Mouse (Mus musculus): ENCODE data around the gene Vps13a. TPM values are rescaled to one million over a fixed set of nuclear protein-coding genes. Genes with fewer than 3 reads are reported as not detected.

Vps13a gene
- total RNA-seq, 2 experiments from 2014 or later, result 24.6 to 27.1 TPM

DNA sequence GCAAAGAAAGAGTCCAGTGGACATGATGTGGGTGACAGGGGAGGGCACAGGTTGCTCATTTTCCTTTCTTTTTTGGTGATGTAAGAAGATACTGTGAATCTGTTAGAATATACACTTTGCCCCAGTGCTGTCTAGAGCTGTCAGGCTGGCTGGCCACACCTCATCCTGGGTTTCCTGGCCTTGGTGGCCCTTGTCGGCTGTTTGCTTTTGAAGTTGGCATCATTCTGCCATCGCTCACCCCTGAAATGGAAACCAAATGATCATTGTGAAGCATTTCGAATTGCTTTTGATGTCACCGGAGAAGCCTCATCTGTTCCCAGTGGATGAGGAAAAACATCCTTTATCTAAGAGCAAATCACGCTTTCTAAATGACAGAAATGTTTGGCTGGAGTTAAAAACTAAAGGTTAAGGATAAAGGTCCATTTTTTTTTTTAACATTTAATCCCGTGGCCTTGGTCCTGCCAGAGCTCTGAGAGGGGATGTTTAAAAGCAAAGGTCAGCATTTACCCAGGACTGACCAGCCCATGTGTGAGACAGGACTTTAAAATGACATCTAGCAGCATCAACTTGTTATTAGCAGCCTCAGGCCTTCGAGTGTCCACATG lies 201.0 kb downstream of the Vps13a start:
- DNase-seq, result no peak

DNA sequence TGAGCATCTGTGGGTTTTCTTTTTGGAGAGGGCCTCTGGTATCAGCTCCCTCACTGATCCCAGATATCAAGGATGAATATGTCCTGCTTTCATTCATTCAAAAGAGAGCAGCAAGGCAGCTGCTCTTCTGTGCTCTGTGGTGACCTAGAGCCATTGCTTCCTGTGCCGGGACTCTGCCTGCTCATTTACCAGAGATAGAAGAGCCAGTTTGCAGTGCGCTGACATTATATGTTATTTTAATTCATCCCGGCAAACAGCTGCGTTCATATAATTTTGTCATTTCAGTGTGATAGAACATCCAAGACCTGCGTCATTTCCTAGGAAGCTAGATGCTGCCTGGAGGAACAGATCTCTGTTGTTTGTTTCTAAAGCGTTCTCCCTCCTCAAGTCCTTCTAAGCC lies 203.9 kb downstream of the Vps13a start:
- DNase-seq, result no peak

Other genes starting within 250 kb of the Vps13a start
- not detected for gene Foxb2, start 92.9 kb upstream of the Vps13a start, total RNA-seq (2021)
- 10 to 100 TPM; 13.1 to 16.4 TPM for gene Prune2, start 175.2 kb upstream of the Vps13a start, total RNA-seq (2021)